Mouse (Mus musculus) layer of hippocampus, adult 8-10 months (tissue): Measurements from ENCODE around the gene Kctd17. TPM values are rescaled to one million over a fixed set of nuclear protein-coding genes. Genes with fewer than 3 reads are reported as not detected.

Source experiments
- DNase-seq, 2 experiments: peaks; one replicate each; pipeline ENCODE4 v3.0.0; 2022; ENCODE audit warnings: low spot score in 2 of 2
- total RNA-seq, 4 experiments: library from RNA; stranded (reverse); gene quantifications; 2 replicates each; pipeline ENCODE4 v1.2.4; 2022

Kctd17 gene
- total RNA-seq, 4 experiments from 2014 or later = 245 to 269 (median 260) TPM

DNA sequence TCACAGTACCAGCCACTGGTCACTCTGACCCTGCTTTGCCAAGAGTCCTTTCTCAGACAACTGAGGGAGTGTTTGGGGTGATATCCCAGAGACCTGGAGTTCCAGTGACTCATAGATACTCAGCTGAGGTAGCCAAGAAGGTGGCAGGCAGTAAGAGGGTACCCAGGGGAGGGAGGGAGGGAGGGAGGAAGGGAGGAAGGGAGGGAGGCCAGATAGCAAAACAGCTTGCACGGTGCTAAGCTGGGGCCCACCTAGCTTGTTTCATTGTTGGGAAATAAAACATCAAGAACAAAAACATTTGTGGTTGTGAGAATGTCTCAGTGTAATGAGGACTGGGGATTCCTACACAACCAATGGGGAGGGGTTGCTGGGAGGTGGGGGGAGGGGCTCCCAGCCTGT is 14.6 kb upstream of the Kctd17 start:
- no peak for DNase-seq

GRCm38 (mm10) chr15:78414157-78414556 is 14.2 kb upstream of the Kctd17 start:
- DNase-seq = no peak

GRCm38 (mm10) chr15:78416937-78417336 is 11.4 kb upstream of the Kctd17 start:
- no peak for DNase-seq

GRCm38 (mm10) chr15:78420395-78420794 is 8.0 kb upstream of the Kctd17 start:
- no peak for DNase-seq

- peak; percentile 68 to 87 for DNase-seq
Measured at GRCm38 (mm10) chr15:78422046-78422956, 6.1 kb upstream of the Kctd17 start.

- DNase-seq = no peak
Measured at GRCm38 (mm10) chr15:78424507-78424906, 3.9 kb upstream of the Kctd17 start.

DNA sequence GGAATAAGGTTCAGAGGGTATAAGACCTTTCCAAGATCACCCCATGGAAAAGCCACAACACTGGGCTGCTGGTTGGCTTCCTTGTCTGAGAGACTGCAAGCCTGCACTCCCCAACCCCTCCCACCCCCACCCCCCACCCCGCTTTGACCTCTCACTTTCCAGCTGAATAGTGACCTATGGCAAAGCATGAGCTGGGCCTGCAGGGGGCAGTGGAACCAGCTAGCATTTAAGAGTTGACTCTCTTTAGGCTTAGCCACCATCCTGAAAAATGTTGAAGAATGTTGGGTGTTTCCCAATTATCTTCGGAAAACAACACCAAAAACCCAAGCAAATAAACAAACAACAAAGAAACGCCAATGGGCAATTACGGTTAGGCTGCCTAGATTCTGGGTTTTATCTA is 3.1 kb upstream of the Kctd17 start:
- no peak for DNase-seq

DNA sequence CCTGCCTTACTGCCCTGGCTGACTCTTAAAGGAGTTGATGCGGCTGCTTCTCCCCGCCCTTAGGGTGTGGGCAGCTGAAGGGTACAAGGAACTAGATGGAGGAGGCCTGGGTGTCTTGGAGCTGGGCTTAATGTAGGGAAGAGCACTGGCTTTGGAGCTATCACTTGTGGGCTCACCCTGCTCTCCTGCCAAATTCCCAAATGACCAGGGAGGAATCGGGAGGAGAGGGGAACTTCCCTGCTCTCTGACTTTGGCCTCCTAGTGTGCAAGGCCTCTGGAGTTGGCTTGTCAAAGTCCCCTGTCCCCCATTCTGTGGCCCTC is 735 bp downstream of the Kctd17 start:
- no peak for DNase-seq

DNA sequence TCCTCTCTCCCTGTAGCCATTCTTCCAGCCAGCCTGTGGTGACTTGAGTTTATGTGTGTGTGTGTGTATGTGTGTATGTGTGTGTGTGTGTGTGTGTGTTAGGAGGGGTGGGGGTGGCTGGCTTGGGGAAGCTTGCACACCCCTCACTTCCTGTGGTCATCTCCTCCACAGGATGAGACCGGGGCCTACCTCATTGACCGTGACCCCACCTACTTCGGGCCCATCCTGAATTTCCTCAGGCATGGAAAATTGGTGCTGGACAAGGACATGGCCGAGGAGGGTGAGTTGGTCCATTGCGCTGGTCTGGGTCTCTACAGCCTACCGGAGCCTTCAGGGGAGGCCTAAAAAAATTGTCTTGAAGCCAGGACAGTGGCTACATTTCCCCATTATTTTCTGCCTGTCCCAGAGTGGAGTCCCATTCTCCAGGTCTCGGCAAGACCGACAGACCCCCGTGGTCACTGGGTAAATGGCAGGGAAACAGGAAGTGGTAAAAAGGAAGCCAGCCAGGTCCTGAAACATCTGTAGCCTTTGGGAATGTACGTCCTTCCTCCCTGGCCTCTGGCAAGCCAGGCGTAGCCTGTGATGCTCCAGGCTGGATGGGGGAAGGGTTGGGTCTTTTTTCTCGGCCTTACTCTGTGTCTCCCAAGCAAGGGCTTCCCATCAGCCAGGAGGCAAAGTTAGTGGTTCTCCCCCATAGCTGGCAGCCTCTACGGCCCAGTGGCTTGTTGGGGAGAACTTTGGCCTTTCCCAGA is 1.7 kb downstream of the Kctd17 start:
- DNase-seq = no peak

DNA sequence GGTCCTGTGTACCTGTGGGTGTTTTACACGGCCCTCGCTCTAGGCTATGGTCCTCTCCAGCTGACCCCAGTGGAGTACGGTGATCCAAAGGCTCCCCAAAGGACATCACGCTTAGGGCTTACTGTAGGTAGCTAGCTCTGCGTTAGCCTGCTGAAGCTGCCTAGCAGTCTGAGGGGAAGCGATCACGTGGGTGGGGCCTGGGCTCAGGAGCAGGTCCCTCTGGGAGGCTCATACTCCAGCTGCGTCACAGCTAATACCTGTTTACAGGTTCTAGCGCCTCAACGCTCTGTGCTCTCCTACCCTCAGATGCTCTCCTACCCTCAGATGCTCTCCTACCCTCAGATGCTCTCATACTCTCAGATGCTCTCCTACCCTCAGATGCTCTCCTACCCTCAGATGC is 2.5 kb downstream of the Kctd17 start:
- DNase-seq = no peak

- DNase-seq = no peak
Measured at GRCm38 (mm10) chr15:78431541-78432121, 3.3 kb downstream of the Kctd17 start.

DNA sequence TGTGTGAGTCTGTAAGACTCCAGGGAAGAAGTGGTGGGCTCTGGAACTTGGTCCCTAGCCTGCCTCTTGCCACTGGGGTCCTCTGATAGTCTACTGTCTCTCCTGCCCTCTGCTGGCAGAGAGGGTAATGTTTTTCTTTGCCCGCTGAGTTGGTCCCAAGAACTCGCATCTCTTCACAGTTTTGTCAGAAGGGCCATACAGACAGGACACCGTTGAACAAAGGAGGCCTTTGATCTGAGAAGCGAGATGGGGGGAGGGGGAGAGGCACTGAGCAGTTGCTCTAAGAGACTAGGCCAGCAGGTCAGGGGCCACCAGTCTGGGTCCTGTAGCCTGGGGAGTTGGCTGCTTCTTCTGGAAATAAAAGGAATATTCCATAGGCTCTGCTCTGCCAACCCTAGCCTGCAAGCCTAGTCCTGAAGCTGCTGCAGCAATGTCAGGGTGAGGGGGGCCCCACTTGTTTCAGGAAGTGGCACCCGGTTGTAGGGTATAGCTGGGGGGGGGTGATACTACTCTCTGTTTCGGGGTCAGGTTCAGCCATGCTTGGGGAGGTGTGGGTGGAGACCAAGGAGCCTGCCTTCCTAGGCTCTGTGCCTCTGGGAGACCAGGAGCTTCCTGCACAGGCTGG is 6.6 kb downstream of the Kctd17 start:
- DNase-seq = peak in 1 of 2 experiments; percentile 62

- DNase-seq = no peak
Measured at GRCm38 (mm10) chr15:78435681-78436080, 7.3 kb downstream of the Kctd17 start.

DNA sequence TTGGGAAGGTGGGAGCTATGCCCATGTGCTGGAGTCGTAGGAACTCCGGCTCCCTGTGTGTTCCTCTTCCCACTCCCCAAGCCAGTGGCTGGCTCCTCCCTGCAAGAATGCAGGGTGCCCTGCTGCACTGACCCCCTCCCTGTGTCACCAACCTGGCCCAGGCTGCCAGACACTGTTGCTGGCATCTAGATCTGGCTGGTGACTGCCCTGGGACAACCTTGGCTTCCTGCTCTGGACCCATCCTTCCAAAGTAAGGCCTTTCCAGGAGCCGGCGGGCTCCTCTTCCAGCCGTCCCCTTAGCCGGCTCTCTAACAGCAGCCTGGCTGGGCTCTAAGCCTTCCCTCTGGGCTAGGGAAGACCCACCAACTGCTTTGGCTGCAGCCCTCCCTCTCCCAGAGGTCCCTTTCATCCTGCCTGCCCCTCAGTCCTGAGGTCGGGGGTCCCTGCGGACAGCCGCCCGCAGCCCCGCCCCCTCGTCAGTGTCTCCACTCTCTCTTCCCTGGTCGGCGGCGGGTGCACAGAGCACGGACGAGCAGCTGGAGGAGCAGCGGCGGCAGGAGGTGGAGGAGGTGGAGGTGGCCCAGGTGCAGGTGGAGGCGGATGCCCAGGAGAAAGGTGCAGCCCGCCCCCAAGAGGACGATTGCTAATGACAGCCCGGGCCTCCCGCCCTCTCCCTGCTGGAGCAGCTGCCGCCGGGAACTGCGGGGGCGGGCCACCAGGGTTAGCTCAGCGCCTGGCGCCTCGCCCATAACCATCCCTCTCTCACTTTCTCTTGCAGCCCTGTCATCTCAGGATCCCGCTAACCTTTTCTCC is 8.2 kb downstream of the Kctd17 start:
- DNase-seq = peak; percentile 90 to 92

DNA sequence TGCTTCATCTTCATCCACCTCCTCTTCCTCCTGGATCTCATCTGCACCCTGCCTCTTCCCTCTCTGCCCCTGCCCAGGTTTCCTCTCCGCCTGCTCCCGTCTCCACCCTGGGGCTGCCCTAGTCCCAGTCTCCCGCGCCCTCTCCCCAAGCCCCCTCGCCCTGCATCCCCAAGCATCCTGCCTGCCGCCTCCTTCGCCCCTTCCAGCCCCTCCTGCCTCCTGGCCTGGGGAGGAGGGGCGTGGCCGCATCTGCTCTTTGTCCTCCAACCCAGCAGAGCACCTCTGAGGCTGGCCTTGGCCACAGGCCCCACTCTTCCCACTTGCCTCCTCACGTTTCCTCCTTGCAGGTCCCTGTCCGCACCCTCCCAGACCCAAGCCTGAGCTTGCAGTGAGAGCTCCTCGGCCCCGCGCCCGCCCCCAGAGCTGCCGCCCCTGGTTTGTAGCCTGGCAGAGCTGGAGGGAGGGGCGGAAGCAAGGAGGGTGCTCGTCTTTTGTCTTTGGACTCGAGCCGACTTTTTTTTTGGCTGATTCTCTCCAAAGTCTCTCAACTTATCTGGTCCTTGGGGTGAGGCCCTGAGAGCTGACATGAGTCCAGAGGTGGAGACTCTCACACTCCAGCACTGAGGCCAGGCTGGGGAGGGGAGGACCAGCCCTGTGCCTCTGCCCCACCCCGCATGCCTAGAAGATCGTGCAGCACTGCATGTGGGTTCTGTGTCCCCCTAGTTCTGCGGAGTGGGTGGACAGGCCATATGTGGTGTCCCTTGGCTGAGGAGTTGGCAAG is 9.1 kb downstream of the Kctd17 start:
- DNase-seq = no peak

- no peak for DNase-seq
Measured at GRCm38 (mm10) chr15:78438018-78438394, 9.6 kb downstream of the Kctd17 start.

DNA sequence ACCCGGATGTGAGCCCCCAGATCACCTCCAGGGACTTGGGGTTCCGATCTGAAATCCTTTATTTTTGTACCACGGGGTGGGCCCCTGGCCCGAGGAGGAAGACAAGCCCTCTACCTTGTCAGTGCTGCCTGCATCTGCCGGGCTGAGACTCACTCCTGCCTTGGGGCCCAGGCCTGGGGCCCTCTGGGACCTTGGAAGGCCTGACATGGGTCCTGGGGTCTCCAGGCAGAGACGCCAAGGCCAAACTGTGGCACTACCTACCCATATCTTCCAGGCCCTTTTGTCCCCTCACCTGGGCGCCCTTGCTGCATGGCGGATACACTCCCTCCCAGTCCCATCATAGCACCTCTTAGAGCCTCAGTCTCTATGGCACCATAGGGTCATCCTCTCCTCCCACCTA is 10.1 kb downstream of the Kctd17 start:
- no peak for DNase-seq

- no peak for DNase-seq
Measured at GRCm38 (mm10) chr15:78438973-78439372, 10.6 kb downstream of the Kctd17 start.

GRCm38 (mm10) chr15:78442231-78442630 is 13.9 kb downstream of the Kctd17 start:
- no peak for DNase-seq

GRCm38 (mm10) chr15:78443857-78444256 is 15.5 kb downstream of the Kctd17 start:
- no peak for DNase-seq
